Mouse (Mus musculus) intestine, postnatal 0 days (tissue): Measurements from ENCODE around the gene Tjp2. TPM values are rescaled to one million over a fixed set of nuclear protein-coding genes. Genes with fewer than 3 reads are reported as not detected.
A peak's percentile ranks its signal among the peaks of the same experiment; 100 is the strongest.

Source experiments
- ATAC-seq: fragments of 200-750 bp; cut with Nextera tagmentation; 2 replicates; pipeline ENCODE4 v1.8.0; 2017; ENCODE audit warnings: mild to moderate bottlenecking, moderate TSS enrichment, moderate library complexity
- H3K27ac ChIP-seq: fragments of 300-500 bp; sonication (generic); 2 replicates; pipeline ENCODE4 v1.5.1; 2014; ENCODE audit warnings: mild to moderate bottlenecking, low read depth, low read length, moderate library complexity
- H3K27me3 ChIP-seq: fragments of 300-500 bp; sonication (generic); replicated peaks from 2 replicates; pipeline ENCODE4 v1.6.1; 2014; ENCODE audit warnings: low read length, mixed read lengths; ENCODE audit not compliant: control insufficient read depth, insufficient read depth
- H3K36me3 ChIP-seq: fragments of 300-500 bp; sonication (generic); 2 replicates; pipeline ENCODE4 v1.6.1; 2014; ENCODE audit warnings: mild to moderate bottlenecking, moderate library complexity; ENCODE audit not compliant: control insufficient read depth, insufficient read depth
- H3K4me1 ChIP-seq: fragments of 300-500 bp; sonication (generic); replicated peaks from 2 replicates; pipeline ENCODE4 v1.6.1; 2014; ENCODE audit warnings: antibody characterized with exemption, low read length, mixed read lengths; ENCODE audit not compliant: control insufficient read depth, insufficient read depth
- H3K4me2 ChIP-seq: fragments of 300-500 bp; sonication (generic); replicated peaks from 2 replicates; pipeline ENCODE4 v1.6.1; 2014; ENCODE audit warnings: low read depth, mild to moderate bottlenecking, moderate library complexity
- H3K4me3 ChIP-seq: fragments of 300-500 bp; sonication (generic); 2 replicates; pipeline ENCODE4 v1.5.1; 2014; ENCODE audit warnings: low read depth, low read length
- H3K9ac ChIP-seq: fragments of 300-500 bp; sonication (generic); 2 replicates; pipeline ENCODE4 v1.6.1; 2014; ENCODE audit warnings: mild to moderate bottlenecking, low read depth, low read length
- H3K9me3 ChIP-seq: fragments of 300-500 bp; sonication (generic); 2 replicates; pipeline ENCODE4 v1.6.1; 2016; ENCODE audit warnings: mixed run types; ENCODE audit not compliant: control insufficient read depth
- CTCF ChIP-seq: sonication (generic); IDR thresholded peaks from 2 replicates; pipeline ENCODE4 v1.5.1; 2016; ENCODE audit warnings: low read depth, mild to moderate bottlenecking, control low read depth, antibody characterized with exemption, moderate library complexity
- WGBS: fragments of 180-500 bp; shearing (Covaris S2); extraction: QIAGEN DNeasy Blood & Tissue Kit; methylation state at CpG from one replicate; pipeline ENCODE4 v1.1.7; 2014; 5-methylcytosine and 5-hydroxymethylcytosine counted together
- polyA plus RNA-seq: library from polyadenylated mRNA; unstranded; fragments of >200 nt; fragmentation: Nextera tagmentation; extraction: Ambion mirVana; gene quantifications from 2 replicates; pipeline ENCODE4 v1.2.1, GENCODE M21; 2015

Tjp2 gene
- polyA plus RNA-seq, 1 experiment from 2014 or later: 26.2 TPM

DNA sequence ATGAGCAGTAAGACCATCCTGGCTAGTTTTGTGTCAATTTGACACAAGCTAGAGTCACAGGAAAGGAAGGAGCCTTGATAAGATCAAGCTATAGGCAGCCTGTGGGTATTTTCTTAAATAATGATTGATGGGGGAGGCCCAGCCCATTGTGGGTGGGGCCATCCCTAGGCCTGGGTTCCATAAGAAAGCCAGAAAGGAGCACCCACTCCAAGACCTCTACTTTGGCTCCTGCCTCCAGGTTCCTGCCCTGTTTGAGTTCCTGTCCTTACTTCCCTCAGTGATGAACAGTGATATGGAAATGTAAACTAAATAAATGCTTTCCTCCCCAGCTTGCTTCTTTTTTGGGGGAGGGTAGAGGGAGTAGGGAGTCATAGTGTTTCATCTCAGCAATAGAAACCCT is 7.0 kb downstream of the Tjp2 start:
- no peak for ATAC-seq

DNA sequence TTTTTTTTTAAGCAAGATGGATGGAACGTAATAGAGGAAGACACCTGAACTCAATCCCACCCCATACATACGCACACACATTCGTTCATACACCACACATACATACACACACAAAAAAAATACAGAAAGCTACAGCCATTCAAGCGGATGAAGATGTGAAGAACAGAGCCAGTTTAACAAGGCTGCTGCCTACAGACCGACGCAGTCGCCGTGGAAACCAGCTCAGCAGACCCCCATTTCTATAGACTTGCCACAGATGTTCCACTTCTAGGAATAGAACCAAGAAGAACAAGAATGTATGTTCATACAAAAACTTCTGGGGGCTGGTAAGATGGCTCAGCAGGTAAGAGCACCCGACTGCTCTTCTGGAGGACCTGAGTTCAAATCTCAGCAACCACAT is 8.1 kb downstream of the Tjp2 start:
- no peak for TF ChIP-seq CTCF
- H3K36me3 ChIP-seq: no peaks in the 10 kb centered on the region
- no peak overlapping the region for H3K4me2 ChIP-seq
- peaks cover 7% of the 10 kb centered on the region; the same call in 1 of the 2 replicates for H3K4me1 ChIP-seq
- WGBS: 91% methylated on average over 9 of the region's 9 CpGs
- H3K4me3 ChIP-seq: no peak overlapping the region
- no peak for ATAC-seq
- no peak overlapping the region for H3K27ac ChIP-seq
- no peak overlapping the region for H3K9ac ChIP-seq
- no peaks in the 10 kb centered on the region for H3K9me3 ChIP-seq
- H3K27me3 ChIP-seq: no peaks in the 10 kb centered on the region

More for the DNA sequence above, 7.0 kb downstream of the Tjp2 start:
- Histone ChIP-seq H3K27ac (no peak overlapping the region), H3K4me3 (no peak overlapping the region), H3K4me2 (no peak overlapping the region), H3K27me3 (no peaks in the 10 kb centered on the region), H3K9ac (no peak overlapping the region), H3K9me3 (no peaks in the 10 kb centered on the region), H3K36me3 (no peaks in the 10 kb centered on the region), H3K4me1 (peaks cover 1% of the 10 kb centered on the region; the same call in 1 of the 2 replicates)
- no peak for TF ChIP-seq CTCF

DNA sequence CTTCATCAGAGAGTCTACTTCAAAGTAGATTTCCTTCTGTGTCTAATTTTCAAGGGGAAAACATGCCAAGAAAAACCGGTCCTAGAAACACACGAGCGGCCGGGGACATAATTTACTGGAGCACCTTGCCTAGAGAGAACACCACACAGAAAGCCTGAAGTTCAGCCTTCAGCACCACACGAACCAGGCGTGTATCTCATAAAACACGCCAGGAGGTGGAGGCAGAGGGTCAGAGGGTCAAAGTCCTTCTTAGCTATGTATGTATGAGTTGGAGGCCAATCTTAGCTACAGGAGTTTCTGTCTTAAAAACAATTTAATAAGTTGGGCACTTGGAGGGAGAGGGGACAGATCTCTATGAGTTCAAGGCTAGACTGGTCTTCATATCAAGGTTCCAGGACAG is 9.9 kb downstream of the Tjp2 start:
- Histone ChIP-seq H3K27ac (peak overlapping the region; percentile 57), H3K9me3 (no peaks in the 10 kb centered on the region), H3K27me3 (no peaks in the 10 kb centered on the region), H3K4me2 (peak overlapping the region; percentile 13; the same call in 1 of the 2 replicates), H3K36me3 (no peaks in the 10 kb centered on the region), H3K4me1 (peaks cover 8% of the 10 kb centered on the region; the same call in 1 of the 2 replicates), H3K9ac (no peak overlapping the region), H3K4me3 (no peak overlapping the region)
- peak; percentile 80 for ATAC-seq
- 38% methylated on average over 7 of the region's 7 CpGs for WGBS
- peak; percentile 71 for TF ChIP-seq CTCF

GRCm38 (mm10) chr19:24213299-24213698 is 11.5 kb downstream of the Tjp2 start:
- peak overlapping the region; percentile 7; the same call in 1 of the 2 replicates for H3K27ac ChIP-seq
- no peak for TF ChIP-seq CTCF
- ATAC-seq: no peak

DNA sequence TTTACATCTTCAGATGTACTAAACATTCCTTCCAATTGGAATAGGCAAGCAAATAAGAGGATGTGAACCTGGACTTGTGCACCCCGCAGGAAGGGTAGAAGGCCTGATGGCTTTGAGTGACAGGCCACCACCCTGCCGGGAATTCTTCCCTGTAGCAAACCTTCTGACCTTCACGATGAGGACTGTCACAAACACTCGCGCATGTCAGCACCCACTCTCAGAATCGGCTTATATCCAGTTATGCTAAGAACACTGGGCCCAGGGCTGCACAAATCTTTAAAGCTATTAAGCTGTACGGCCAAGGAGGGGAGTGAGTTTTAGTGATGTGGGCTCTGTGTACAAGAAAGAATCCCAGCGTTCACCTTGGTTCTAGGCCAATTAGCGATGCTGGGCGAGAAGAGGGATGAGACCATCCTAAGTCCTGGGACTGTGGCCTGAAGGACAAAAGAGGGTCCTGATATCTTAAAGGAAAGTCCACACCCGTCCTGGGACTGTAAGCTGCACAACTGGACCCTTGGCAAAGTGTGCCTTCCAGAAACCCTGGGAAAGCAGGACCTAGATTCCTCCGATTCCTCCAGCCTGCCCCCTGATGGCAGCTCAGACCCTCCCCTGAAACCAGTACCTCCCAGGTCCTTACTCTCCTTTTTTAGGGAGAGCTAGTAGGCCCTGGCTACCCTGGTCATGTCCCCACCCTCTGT is 12.1 kb downstream of the Tjp2 start:
- ATAC-seq: no peak
- Histone ChIP-seq H3K27me3 (no peaks in the 10 kb centered on the region), H3K27ac (no peak overlapping the region), H3K9me3 (no peaks in the 10 kb centered on the region), H3K36me3 (no peaks in the 10 kb centered on the region), H3K4me3 (no peak overlapping the region), H3K9ac (no peak overlapping the region), H3K4me1 (peaks cover 8% of the 10 kb centered on the region; the same call in 1 of the 2 replicates), H3K4me2 (no peak overlapping the region)
- 0 out of 2 replicates have a peak, but pooled peaks have one; percentile 3 for TF ChIP-seq CTCF
- 78% methylated on average over 12 of the region's 12 CpGs for WGBS

More at GRCm38 (mm10) chr19:24213299-24213698, 11.5 kb downstream of the Tjp2 start:
- Histone ChIP-seq H3K9ac (no peak overlapping the region), H3K36me3 (no peaks in the 10 kb centered on the region), H3K4me2 (no peak overlapping the region), H3K27me3 (no peaks in the 10 kb centered on the region), H3K4me1 (peaks cover 8% of the 10 kb centered on the region; the same call in 1 of the 2 replicates), H3K9me3 (no peaks in the 10 kb centered on the region), H3K4me3 (no peak overlapping the region)
- 40% methylated on average over 7 of the region's 7 CpGs for WGBS

GRCm38 (mm10) chr19:24211168-24211567 is 13.7 kb downstream of the Tjp2 start:
- Histone ChIP-seq H3K4me2 (no peak overlapping the region), H3K36me3 (no peaks in the 10 kb centered on the region), H3K4me3 (no peak overlapping the region), H3K9me3 (no peaks in the 10 kb centered on the region), H3K27me3 (no peaks in the 10 kb centered on the region), H3K4me1 (peaks cover 8% of the 10 kb centered on the region; the same call in 1 of the 2 replicates), H3K9ac (no peak overlapping the region), H3K27ac (no peak overlapping the region)
- TF ChIP-seq CTCF: no peak
- ATAC-seq: no peak
- WGBS: 64% methylated on average over 10 of the region's 10 CpGs
